Mouse (Mus musculus) spleen, adult 2 months (tissue): ENCODE measurements around the gene Tcf3.

Experiments
- CTCF ChIP-seq: fragments of 200-500 bp; IDR thresholded peaks from 2 replicates; pipeline ENCODE4 v1.5.1; 2011; ENCODE audit warnings: mild to moderate bottlenecking, inconsistent platforms; ENCODE audit not compliant: insufficient read depth, insufficient read length, insufficient replicate concordance; ENCODE audit errors: extremely low read depth
- POLR2A ChIP-seq: fragments of 200-500 bp; IDR thresholded peaks from 2 replicates; pipeline ENCODE4 v1.6.1; 2011; ENCODE audit warnings: low read depth, low read length, inconsistent platforms

- TF ChIP-seq POLR2A (no peak), CTCF (no peak)
These were observed 36.5 kb downstream of the Tcf3 start for GRCm38 (mm10) chr10:80396822-80397523.
